ENCODE assay signal across 8 mouse cellular contexts in genomic region chr11:70668335-70668770, GRCm38 (mm10). TPM values are rescaled to one million over a fixed set of nuclear protein-coding genes. Genes with fewer than 3 reads are reported as not detected.
DNase-seq lines count a peak whose midpoint lies in the region; ATAC-seq and TF ChIP-seq lines count a peak whose summit lies in the region.

No protein-coding gene starts in this region.

- H3K4me1 ChIP-seq in liver, embryonic 12.5 days: peaks cover 42% of the 10 kb centered on the region
- H3K4me1 ChIP-seq in small intestine, adult 2 months (ENCODE audit: control insufficient read depth, insufficient read depth, insufficient read length, low read length): peaks cover 4% of the 10 kb centered on the region; the same call in 1 of the 2 replicates

- H3K9ac ChIP-seq in liver, embryonic 12.5 days: peak overlapping the region; percentile 75

- TF ChIP-seq POLR2A in small intestine, adult 2 months (IDR thresholded peaks at IDR 0.05; ENCODE audit: low read depth, low read length): peak; percentile 36; the same call in 1 of the 2 replicates

- peak; percentile 85 to 87 for DNase-seq in cerebellum, postnatal 25 days
- peak; percentile 39 to 47 for DNase-seq in spleen, postnatal 14 days (ENCODE audit: low spot score in 2 of 2)
- no peak for DNase-seq in spleen, postnatal 36 days (ENCODE audit: low spot score in 2 of 2)
- peak; percentile 73 to 75 for DNase-seq in gastrocnemius, postnatal 36 days
- no peak for DNase-seq in right cerebral cortex, postnatal 25 days

- peak overlapping the region; percentile 76 for H3K4me3 ChIP-seq in liver, embryonic 12.5 days
- peak overlapping the region; percentile 84 for H3K4me3 ChIP-seq in small intestine, adult 2 months (ENCODE audit: low read depth, low read length)

- peaks cover 43% of the 10 kb centered on the region for H3K36me3 ChIP-seq in liver, embryonic 12.5 days
- H3K36me3 ChIP-seq in small intestine, adult 2 months (ENCODE audit: control insufficient read depth, insufficient read depth, low read length): peaks cover 33% of the 10 kb centered on the region

- H3K4me2 ChIP-seq in liver, embryonic 12.5 days: peak overlapping the region; percentile 98

- peak overlapping the region; percentile 95 for H3K27ac ChIP-seq in liver, embryonic 12.5 days
- H3K27ac ChIP-seq in small intestine, adult 2 months (ENCODE audit: insufficient read depth, low read depth, low read length): peak overlapping the region; percentile 90

- WGBS in liver, embryonic 12.5 days (ENCODE audit: insufficient replicate concordance): under 1% methylated on average over 15 of the region's 15 CpGs
- WGBS in small intestine, adult 2 months: under 1% methylated on average over 15 of the region's 15 CpGs

- no peak for TF ChIP-seq CTCF in small intestine, adult 2 months (IDR thresholded peaks at IDR 0.05; ENCODE audit: extremely low read depth, insufficient read length, insufficient replicate concordance, low read depth, low read length)

- no peaks in the 10 kb centered on the region for H3K9me3 ChIP-seq in liver, embryonic 12.5 days (replicated peaks)

- no peaks in the 10 kb centered on the region for H3K27me3 ChIP-seq in liver, embryonic 12.5 days (replicated peaks)
- no peaks in the 10 kb centered on the region for H3K27me3 ChIP-seq in small intestine, adult 2 months (ENCODE audit: control insufficient read depth, insufficient read depth, low read length)

- intact Hi-C loops in gastrocnemius, postnatal 36 days (cut with DNase I): loop anchor here (2.0 kb wide), 1 partner anchor 14 kb away; the partner anchor contains the start of gene Pfn1

- ATAC-seq in cerebellum, adult (ENCODE audit: insufficient number of reproducible peaks, low FRiP score, low TSS enrichment): no peak; the same call in 1 of the 2 replicates
- ATAC-seq in liver, embryonic 12.5 days: peak; percentile 73

RNA-seq across cellular contexts. Expression of gene Spag7, which starts 0.9 kb away (rescaled TPM):
- total RNA-seq in gastrocnemius, postnatal 36 days (2021): 10 to 100 TPM; 78.9 to 81.6 TPM
- 76.8 and 84.5 TPM in 2 replicates for polyA plus RNA-seq in liver, embryonic 12.5 days (2016; fragmentation: Nextera tagmentation; extraction: Ambion mirVana)
- 21.0 and 36.6 TPM in 2 replicates for polyA plus RNA-seq in small intestine, adult 2 months (2012; rRNA removed)

RNA-seq across cellular contexts. Expression of gene Eno3, which starts 11.4 kb away (rescaled TPM):
- total RNA-seq in gastrocnemius, postnatal 36 days (2021): 1,000 to 10,000 TPM; 8,161 to 9,332 TPM
- 6.7 and 7.6 TPM in 2 replicates for polyA plus RNA-seq in liver, embryonic 12.5 days (2016; fragmentation: Nextera tagmentation; extraction: Ambion mirVana)
- polyA plus RNA-seq in small intestine, adult 2 months (2012; rRNA removed): 3.3 and 12.7 TPM in 2 replicates

RNA-seq across cellular contexts. Expression of gene Pfn1, which starts 13.9 kb away (rescaled TPM):
- total RNA-seq in gastrocnemius, postnatal 36 days (2021): 100 to 1,000 TPM; 288 to 339 TPM
- polyA plus RNA-seq in liver, embryonic 12.5 days (2016; fragmentation: Nextera tagmentation; extraction: Ambion mirVana): 1,519 and 1,532 TPM in 2 replicates
- polyA plus RNA-seq in small intestine, adult 2 months (2012; rRNA removed): 2,319 and 5,668 TPM in 2 replicates

RNA-seq across cellular contexts. Expression of gene Camta2, which starts 19.6 kb away (rescaled TPM):
- 10 to 100 TPM; 36.8 to 38.8 TPM for total RNA-seq in gastrocnemius, postnatal 36 days (2021)
- 6.1 and 6.4 TPM in 2 replicates for polyA plus RNA-seq in liver, embryonic 12.5 days (2016; fragmentation: Nextera tagmentation; extraction: Ambion mirVana)
- polyA plus RNA-seq in small intestine, adult 2 months (2012; rRNA removed): 27.7 and 66.7 TPM in 2 replicates

RNA-seq across cellular contexts. Expression of gene Slc25a11, which starts 21.1 kb away (rescaled TPM):
- total RNA-seq in gastrocnemius, postnatal 36 days (2021): 100 to 1,000 TPM; 308 to 309 TPM
- 77.3 and 83.3 TPM in 2 replicates for polyA plus RNA-seq in liver, embryonic 12.5 days (2016; fragmentation: Nextera tagmentation; extraction: Ambion mirVana)
- 109 and 147 TPM in 2 replicates for polyA plus RNA-seq in small intestine, adult 2 months (2012; rRNA removed)

Comparison
In these comparisons a context has a peak if more than half of its experiments do, and no peak if none do; other contexts are left out.
1. DNase-seq: peak in cerebellum, postnatal 25 days (2 of 2), spleen, postnatal 14 days (2 of 2) and gastrocnemius, postnatal 36 days (2 of 2); none in spleen, postnatal 36 days (0 of 2) and right cerebral cortex, postnatal 25 days (single experiment).